In genomic region chr16:55731003-55731402, GRCm38 (mm10) we compare ENCODE assay signal across 14 mouse cellular contexts.
DNase-seq lines count a peak whose midpoint lies in the region; ATAC-seq and TF ChIP-seq lines count a peak whose summit lies in the region.
"Had no signal": no experiment of that assay in that cellular context is flagged by ENCODE, and none has a peak within 500 bp of the region (broad histone marks: within the 10 kb centered on the region; RNA-seq: fewer than 3 reads in every experiment).

No protein-coding gene starts in this region.

- 46% methylated on average over 8 of the region's 8 CpGs for WGBS in kidney, postnatal 0 days
- 47% methylated on average over 8 of the region's 8 CpGs for WGBS in heart, postnatal 0 days

- H3K4me1 ChIP-seq in kidney, postnatal 0 days (replicated peaks; ENCODE audit: insufficient read depth, low read length), result no peaks in the 10 kb centered on the region
- H3K4me1 ChIP-seq in brown adipose tissue, adult 24 weeks (ENCODE audit: control insufficient read depth, insufficient read depth, insufficient read length, low read length), result no peaks in the 10 kb centered on the region
- no peaks in the 10 kb centered on the region for H3K4me1 ChIP-seq in heart, postnatal 0 days (ENCODE audit: control insufficient read depth, insufficient read depth)
- H3K4me1 ChIP-seq: embryonic facial prominence, embryonic 13.5 days had no signal

- TF ChIP-seq EP300 in heart, postnatal 0 days (IDR thresholded peaks at IDR 0.05; ENCODE audit: low read depth), result no peak

- H3K9me3 ChIP-seq in kidney, postnatal 0 days (replicated peaks; ENCODE audit: low read length), result no peaks in the 10 kb centered on the region
- no peaks in the 10 kb centered on the region for H3K9me3 ChIP-seq in heart, postnatal 0 days (replicated peaks; ENCODE audit: control insufficient read depth, low read length)
- H3K9me3 ChIP-seq: heart, embryonic 13.5 days had no signal

- TF ChIP-seq CTCF in kidney, postnatal 0 days (IDR thresholded peaks at IDR 0.05; ENCODE audit: low read depth), result no peak
- TF ChIP-seq CTCF in heart, postnatal 0 days (IDR thresholded peaks at IDR 0.05; ENCODE audit: low read depth), result no peak

- no peaks in the 10 kb centered on the region for H3K36me3 ChIP-seq in kidney, postnatal 0 days (ENCODE audit: insufficient read depth, low read length)
- H3K36me3 ChIP-seq in heart, postnatal 0 days (replicated peaks; ENCODE audit: control insufficient read depth, insufficient read depth, low read length), result no peaks in the 10 kb centered on the region
- H3K36me3 ChIP-seq: embryonic facial prominence, embryonic 13.5 days; heart, embryonic 13.5 days had no signal

- H3K4me2 ChIP-seq in kidney, postnatal 0 days (ENCODE audit: low read length), result peak overlapping the region; percentile 10; the same call in 1 of the 2 replicates
- H3K4me2 ChIP-seq in heart, postnatal 0 days (ENCODE audit: low read depth, low read length), result no peak overlapping the region
- H3K4me2 ChIP-seq: embryonic facial prominence, embryonic 13.5 days; heart, embryonic 13.5 days had no signal

- no peak overlapping the region for H3K27ac ChIP-seq in kidney, postnatal 0 days
- no peak overlapping the region; the same call in 1 of the 2 replicates for H3K27ac ChIP-seq in brown adipose tissue, adult 24 weeks (replicated peaks; ENCODE audit: low read depth, low read length)
- no peak overlapping the region for H3K27ac ChIP-seq in heart, postnatal 0 days (ENCODE audit: low read depth)
- H3K27ac ChIP-seq: embryonic facial prominence, embryonic 13.5 days; heart, embryonic 13.5 days had no signal

- no peaks in the 10 kb centered on the region for H3K27me3 ChIP-seq in kidney, postnatal 0 days (ENCODE audit: insufficient read depth, low read length)
- H3K27me3 ChIP-seq in heart, postnatal 0 days (ENCODE audit: control insufficient read depth, insufficient read depth, low read length), result no peaks in the 10 kb centered on the region
- H3K27me3 ChIP-seq: embryonic facial prominence, embryonic 13.5 days; heart, embryonic 13.5 days had no signal

- H3K4me3 ChIP-seq in kidney, postnatal 0 days (replicated peaks; ENCODE audit: low read depth, low read length), result no peak overlapping the region
- H3K4me3 ChIP-seq in brown adipose tissue, adult 24 weeks (ENCODE audit: insufficient read depth, low read depth, low read length), result peak overlapping the region; percentile 16; the same call in 1 of the 2 replicates
- H3K4me3 ChIP-seq in heart, postnatal 0 days (ENCODE audit: low read depth, low read length), result no peak overlapping the region
- H3K4me3 ChIP-seq: embryonic facial prominence, embryonic 13.5 days; heart, embryonic 13.5 days had no signal

- H3K9ac ChIP-seq in kidney, postnatal 0 days (ENCODE audit: low read depth, low read length), result no peak overlapping the region
- H3K9ac ChIP-seq in heart, postnatal 0 days (replicated peaks; ENCODE audit: low read depth, low read length), result no peak overlapping the region
- H3K9ac ChIP-seq: embryonic facial prominence, embryonic 13.5 days; heart, embryonic 13.5 days had no signal

- DNase-seq in kidney, postnatal 0 days (ENCODE audit: low spot score), result peak; percentile 23
- no peak for DNase-seq in kidney, postnatal 14 days
- DNase-seq in heart, postnatal 0 days (ENCODE audit: low spot score), result no peak
- DNase-seq in lung, postnatal 25 days (ENCODE audit: low spot score), result peak; percentile 22
- DNase-seq in left cerebral cortex, adult 18-20 months (ENCODE audit: low spot score in 2 of 2), result no peak
- no peak for DNase-seq in liver
- DNase-seq: adrenal gland, postnatal 14 days; cerebellum, adult 9-10 months; kidney, adult 2 months; layer of hippocampus, adult 9-11 months had no signal

- no peak for ATAC-seq in kidney, postnatal 0 days (replicated peaks; ENCODE audit: low FRiP score, low read depth)
- ATAC-seq in heart, postnatal 0 days (ENCODE audit: insufficient read depth, low read depth), result peak; percentile 49; the same call in 1 of the 2 replicates
- ATAC-seq: midbrain, embryonic 16.5 days had no signal

Comparison
In these comparisons a context has a peak if more than half of its experiments do, and no peak if none do; other contexts are left out.
1. DNase-seq: peak in kidney, postnatal 0 days (single experiment) and lung, postnatal 25 days (single experiment); none in kidney, postnatal 14 days (single experiment), heart, postnatal 0 days (single experiment), left cerebral cortex, adult 18-20 months (0 of 2) and liver (single experiment).